Mouse (Mus musculus) small intestine, adult 2 months (tissue): Measurements from ENCODE around the gene Rpl19.

ENCODE experiments used
- CTCF ChIP-seq: fragments of 200-500 bp; IDR thresholded peaks from 2 replicates; pipeline ENCODE4 v1.5.1; 2012; ENCODE audit warnings: low read depth, mild to moderate bottlenecking, control low read depth, inconsistent platforms, low read length, moderate library complexity, mixed read lengths; ENCODE audit not compliant: insufficient replicate concordance, insufficient read length; ENCODE audit errors: extremely low read depth
- POLR2A ChIP-seq: fragments of 200-500 bp; IDR thresholded peaks from 2 replicates; pipeline ENCODE4 v1.6.1; 2012; ENCODE audit warnings: low read depth, mild to moderate bottlenecking, control low read depth, inconsistent platforms, low read length, moderate library complexity

GRCm38 (mm10) chr11:98052129-98052988 lies 25.8 kb downstream of the Rpl19 start:
- TF ChIP-seq CTCF, result no peak
- no peak for TF ChIP-seq POLR2A
